Mouse (Mus musculus) limb, embryonic 14.5 days (tissue): Measurements from ENCODE around the gene Agtpbp1. TPM values are rescaled to one million over a fixed set of nuclear protein-coding genes. Genes with fewer than 3 reads are reported as not detected.

ENCODE experiments used
- ATAC-seq: fragments of 200-750 bp; cut with Nextera tagmentation; 2 replicates; pipeline ENCODE4 v1.8.0; 2017; ENCODE audit warnings: low read depth, moderate number of reproducible peaks, moderate TSS enrichment; ENCODE audit not compliant: low FRiP score
- DNase-seq: peaks from one replicate; pipeline ENCODE4 v3.0.0-alpha.2; 2015; ENCODE audit warnings: low spot score
- H3K27ac ChIP-seq: fragments of 300-500 bp; sonication (generic); replicated peaks from 2 replicates; pipeline ENCODE4 v1.5.1; 2014; ENCODE audit warnings: low read depth, mild to moderate bottlenecking, low read length, moderate library complexity, mixed read lengths
- H3K27me3 ChIP-seq: fragments of 300-500 bp; sonication (generic); 2 replicates; pipeline ENCODE4 v1.6.1; 2014; ENCODE audit warnings: low read length, mixed read lengths; ENCODE audit not compliant: control insufficient read depth, insufficient read depth
- H3K36me3 ChIP-seq: fragments of 300-500 bp; sonication (generic); 2 replicates; pipeline ENCODE4 v1.6.1; 2014; ENCODE audit warnings: mild to moderate bottlenecking, low read length, moderate library complexity, mixed read lengths; ENCODE audit not compliant: control insufficient read depth, insufficient read depth
- H3K4me1 ChIP-seq: fragments of 300-500 bp; sonication (generic); 2 replicates; pipeline ENCODE4 v1.6.1; 2014; ENCODE audit warnings: antibody characterized with exemption, low read length, mixed read lengths; ENCODE audit not compliant: control insufficient read depth, insufficient read depth
- H3K4me2 ChIP-seq: fragments of 300-500 bp; sonication (generic); replicated peaks from 2 replicates; pipeline ENCODE4 v1.6.1; 2014; ENCODE audit warnings: low read depth, mild to moderate bottlenecking, low read length, moderate library complexity; ENCODE audit not compliant: severe bottlenecking
- H3K4me3 ChIP-seq: fragments of 300-500 bp; sonication (generic); replicated peaks from 2 replicates; pipeline ENCODE4 v1.5.1; 2014; ENCODE audit warnings: low read length
- H3K9ac ChIP-seq: fragments of 300-500 bp; sonication (generic); 2 replicates; pipeline ENCODE4 v1.6.1; 2014; ENCODE audit warnings: mild to moderate bottlenecking, low read depth, low read length, moderate library complexity; ENCODE audit not compliant: severe bottlenecking
- H3K9me3 ChIP-seq: fragments of 300-500 bp; sonication (generic); 2 replicates; pipeline ENCODE4 v1.6.1; 2016; ENCODE audit warnings: low read length; ENCODE audit not compliant: control insufficient read depth
- POLR2A ChIP-seq: fragments of 200-500 bp; IDR thresholded peaks from 2 replicates; pipeline ENCODE4 v1.8.0; 2012; ENCODE audit warnings: inconsistent platforms, mild to moderate bottlenecking, moderate library complexity, borderline replicate concordance; ENCODE audit not compliant: insufficient read depth, insufficient read length; ENCODE audit errors: extremely low read depth
- WGBS: fragments of 180-500 bp; shearing (Covaris S2); extraction: QIAGEN DNeasy Blood & Tissue Kit; methylation state at CpG from one replicate; pipeline ENCODE4 v1.1.7; 2014; 5-methylcytosine and 5-hydroxymethylcytosine counted together
- polyA plus RNA-seq, 2 experiments: library from polyadenylated mRNA; depleted of rRNA in 1 of 2; stranded (reverse) in 1 of 2; unstranded in 1 of 2; fragments of >200 nt; fragmentation: Nextera tagmentation in 1 of 2; extraction: Ambion mirVana in 1 of 2; gene quantifications; 2 replicates each; pipeline versions ENCODE4 v1.2.1 to v1.2.3; 2012 to 2014

Gene Agtpbp1
- polyA plus RNA-seq (2012; rRNA removed) (13.7 and 13.9 TPM in 2 replicates), polyA plus RNA-seq (2014; fragmentation: Nextera tagmentation; extraction: Ambion mirVana) (16.5 and 16.8 TPM in 2 replicates)

DNA sequence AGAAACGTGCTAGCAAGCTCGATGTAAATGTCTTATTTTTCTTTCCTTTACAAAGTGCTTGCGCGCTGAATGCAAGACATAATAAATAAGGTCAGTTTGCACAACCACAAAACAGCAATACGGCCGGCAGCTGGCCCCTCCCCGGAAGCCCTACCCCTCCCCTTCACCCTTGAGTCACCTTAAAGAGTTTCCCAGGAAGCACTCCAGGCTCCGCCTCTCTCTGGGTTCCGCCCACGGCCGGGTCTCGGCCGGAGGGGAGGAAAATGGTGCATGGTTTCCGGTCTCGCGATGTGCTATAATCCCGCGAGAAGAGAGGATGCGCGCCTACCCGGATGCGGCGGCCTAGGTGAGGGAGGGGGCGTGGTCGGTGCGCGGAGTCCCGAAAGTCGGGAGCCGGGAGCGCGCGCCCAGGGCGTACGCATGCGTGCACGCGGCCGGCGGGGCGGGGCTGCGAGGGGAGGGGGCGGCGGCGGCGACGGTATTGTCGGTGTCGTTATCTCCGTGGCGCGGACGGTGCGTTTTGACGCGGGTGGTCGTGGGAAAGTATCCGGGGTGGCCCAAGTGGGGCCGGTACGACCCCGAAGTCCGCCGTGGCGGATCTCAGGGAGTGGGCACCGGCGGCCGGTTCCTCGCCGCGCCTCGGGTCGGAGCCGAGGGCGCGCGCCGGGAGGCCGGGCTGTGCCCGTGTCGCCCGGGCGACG, at the start of gene Agtpbp1, which contains the start of gene Naa35:
Gene Agtpbp1 (minus strand): TSS at position 281 of the 701 bp plus-strand sequence.
Gene Naa35 (plus strand): TSS at position 313 of the 701 bp plus-strand sequence.
- H3K4me3 ChIP-seq = peak within 1 kb of the TSS; percentile 96
- H3K36me3 ChIP-seq = peaks cover 15% of the 10 kb centered on the region
- peak; percentile 97 for ATAC-seq
- TF ChIP-seq POLR2A = 0 out of 2 replicates have a peak, but pooled peaks have one; percentile 24
- H3K9me3 ChIP-seq = no peaks in the 10 kb centered on the region
- peak within 1 kb of the TSS; percentile 70 for H3K27ac ChIP-seq
- no peaks in the 10 kb centered on the region for H3K27me3 ChIP-seq
- H3K4me2 ChIP-seq = peak within 1 kb of the TSS; percentile 88
- peak within 1 kb of the TSS; percentile 86 for H3K9ac ChIP-seq
- WGBS = under 1% methylated on average over 65 of the region's 83 CpGs
- H3K4me1 ChIP-seq = peaks cover 19% of the 10 kb centered on the region; the same call in 1 of the 2 replicates
- peak; percentile 96 for DNase-seq

DNA sequence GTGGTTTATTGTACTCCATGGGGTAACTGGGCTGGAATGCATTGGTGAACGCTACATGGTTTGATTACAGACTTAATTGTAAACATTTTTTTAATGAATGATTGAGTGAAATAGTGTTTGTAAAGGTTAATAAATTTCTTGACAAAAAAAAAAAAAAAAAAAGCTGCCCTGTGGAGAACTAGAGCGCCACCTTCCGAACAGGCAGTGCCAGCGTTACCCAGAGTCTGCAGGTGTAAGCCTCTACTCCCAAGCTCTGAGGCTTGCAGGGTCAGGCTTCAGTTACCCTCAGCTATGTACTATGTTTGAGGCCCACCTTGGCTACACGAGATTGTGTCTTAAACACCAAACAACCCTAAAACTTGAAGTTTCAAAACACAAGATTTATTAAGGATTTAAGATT, 49.6 kb upstream of the Agtpbp1 start:
- no peak for TF ChIP-seq POLR2A
- Histone ChIP-seq H3K27ac (no peak overlapping the region), H3K9ac (no peak overlapping the region), H3K4me2 (no peak overlapping the region), H3K27me3 (no peaks in the 10 kb centered on the region), H3K4me3 (no peak overlapping the region), H3K4me1 (no peaks in the 10 kb centered on the region), H3K36me3 (peaks cover 82% of the 10 kb centered on the region), H3K9me3 (no peaks in the 10 kb centered on the region)
- 70% methylated on average over 5 of the region's 5 CpGs for WGBS
- ATAC-seq = no peak
- no peak for DNase-seq

DNA sequence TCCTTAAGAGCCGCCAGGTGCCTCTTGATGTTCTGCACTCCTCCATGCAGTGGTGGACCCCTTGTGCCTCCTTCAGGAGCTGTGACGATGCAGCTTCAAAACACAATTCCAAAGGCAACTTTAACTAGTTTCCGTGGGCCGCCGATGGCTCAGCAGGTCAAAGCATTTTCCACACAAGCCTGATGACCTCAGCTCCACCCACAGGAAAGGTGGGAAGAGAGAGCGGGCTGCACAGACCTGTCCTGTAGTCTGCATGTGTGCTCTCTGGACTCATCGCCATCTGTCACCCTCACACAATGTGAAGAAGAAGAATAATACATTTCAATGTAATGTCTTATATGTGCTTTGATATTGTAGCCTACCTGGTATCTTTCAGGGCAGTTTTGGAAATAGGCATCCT, 41.7 kb upstream of the Agtpbp1 start:
- Histone ChIP-seq H3K9me3 (no peaks in the 10 kb centered on the region), H3K27ac (no peak overlapping the region), H3K4me2 (no peak overlapping the region), H3K4me1 (no peaks in the 10 kb centered on the region), H3K36me3 (peaks cover 88% of the 10 kb centered on the region), H3K27me3 (no peaks in the 10 kb centered on the region), H3K4me3 (no peak overlapping the region), H3K9ac (no peak overlapping the region)
- WGBS = 88% methylated on average over 7 of the region's 7 CpGs
- no peak for DNase-seq
- no peak for ATAC-seq
- no peak for TF ChIP-seq POLR2A

- H3K36me3 ChIP-seq = peaks cover 84% of the 10 kb centered on the region
- TF ChIP-seq POLR2A = no peak
- no peak overlapping the region for H3K4me3 ChIP-seq
- ATAC-seq (no peak), DNase-seq (peak; percentile 14)
- H3K27ac ChIP-seq = no peak overlapping the region
- H3K4me2 ChIP-seq = no peak overlapping the region
- no peaks in the 10 kb centered on the region for H3K27me3 ChIP-seq
- WGBS = 73% methylated on average over 5 of the region's 5 CpGs
- H3K9ac ChIP-seq = no peak overlapping the region
- no peaks in the 10 kb centered on the region for H3K4me1 ChIP-seq
- no peaks in the 10 kb centered on the region for H3K9me3 ChIP-seq
These were observed 39.9 kb upstream of the Agtpbp1 start for GRCm38 (mm10) chr13:59624903-59625302.

DNA sequence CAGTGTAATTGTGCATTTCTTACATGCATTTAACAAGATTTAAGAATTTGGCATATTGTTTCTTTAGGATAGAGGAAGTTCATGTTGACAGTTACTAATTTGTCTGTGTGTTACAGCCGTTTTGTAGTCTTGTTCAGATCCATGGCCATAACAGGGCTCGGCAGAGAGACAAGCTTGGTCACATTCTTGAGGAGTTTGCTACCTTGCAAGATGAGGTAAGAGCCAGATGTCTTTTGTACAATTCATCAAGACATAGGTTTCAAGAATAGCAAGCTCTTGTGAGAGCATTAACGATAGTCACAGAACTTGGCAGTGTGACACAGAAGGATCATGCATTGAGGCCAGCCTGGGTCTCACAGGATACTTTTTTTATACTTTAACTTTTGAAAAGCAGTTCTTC, 39.4 kb upstream of the Agtpbp1 start:
- no peaks in the 10 kb centered on the region for H3K9me3 ChIP-seq
- H3K4me1 ChIP-seq = no peaks in the 10 kb centered on the region
- no peak overlapping the region for H3K9ac ChIP-seq
- 77% methylated on average over 3 of the region's 3 CpGs for WGBS
- ATAC-seq (no peak), DNase-seq (no peak)
- TF ChIP-seq POLR2A = no peak
- H3K27me3 ChIP-seq = no peaks in the 10 kb centered on the region
- H3K36me3 ChIP-seq = peaks cover 81% of the 10 kb centered on the region
- no peak overlapping the region for H3K4me3 ChIP-seq
- no peak overlapping the region for H3K4me2 ChIP-seq
- no peak overlapping the region for H3K27ac ChIP-seq
